11 mouse cellular contexts compared by ENCODE assay signal in the genomic region with DNA sequence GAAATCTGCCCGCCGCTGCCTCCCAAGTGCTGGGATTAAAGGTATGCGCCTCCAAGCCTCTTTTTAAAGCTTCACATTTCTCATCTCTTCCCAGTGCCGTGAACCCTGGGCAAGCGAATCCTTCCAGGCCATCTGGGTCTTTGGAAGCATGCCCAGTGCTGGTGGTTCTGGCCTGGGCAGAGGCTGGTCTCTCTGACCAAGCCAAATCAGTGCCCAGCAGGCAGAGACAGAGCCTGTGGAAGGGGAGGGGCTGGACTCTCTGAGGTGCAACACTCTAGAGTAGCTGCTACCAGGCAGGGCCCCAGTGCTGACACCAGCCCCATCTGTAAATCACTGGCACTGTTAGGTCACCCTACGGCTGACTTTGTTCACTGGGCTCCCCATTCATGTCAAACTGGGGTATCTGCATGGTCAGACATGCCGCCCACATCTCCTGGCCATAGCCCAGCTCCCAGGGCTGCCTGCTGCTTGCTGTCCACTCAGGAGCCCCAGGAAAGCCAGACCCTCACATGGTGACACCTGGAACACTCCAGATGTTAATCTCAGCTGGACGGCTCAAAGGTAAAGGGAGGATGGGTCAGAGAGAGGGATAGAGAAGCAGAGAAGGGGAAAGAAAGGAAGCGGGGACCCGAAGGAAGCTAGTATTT.
DNase-seq lines count a peak whose midpoint lies in the region; ATAC-seq lines count a peak whose summit lies in the region.
"Had no signal": no experiment of that assay in that cellular context is flagged by ENCODE, and none has a peak within 500 bp of the region (broad histone marks: within the 10 kb centered on the region; RNA-seq: fewer than 3 reads in every experiment).

No protein-coding gene starts in this region.

- H3K4me2 ChIP-seq in forebrain, embryonic 15.5 days (replicated peaks) = no peak overlapping the region
- H3K4me2 ChIP-seq: liver, embryonic 11.5 days had no signal

- WGBS in forebrain, embryonic 15.5 days = 60% methylated on average over 10 of the region's 10 CpGs

- no peaks in the 10 kb centered on the region for H3K27me3 ChIP-seq in forebrain, embryonic 15.5 days

- no peak overlapping the region for H3K9ac ChIP-seq in forebrain, embryonic 15.5 days (replicated peaks)

- H3K36me3 ChIP-seq in forebrain, embryonic 15.5 days = no peaks in the 10 kb centered on the region

- peak; percentile 61; the same call in 1 of the 2 replicates for ATAC-seq in forebrain, embryonic 15.5 days (replicated peaks)
- ATAC-seq in inflammation-experienced regulatory T-cells, adult 6 months = no peak

- H3K4me3 ChIP-seq in forebrain, embryonic 15.5 days = no peak overlapping the region
- H3K4me3 ChIP-seq: megakaryocyte, embryonic 14.5 days had no signal

- H3K4me1 ChIP-seq in forebrain, embryonic 15.5 days = peaks cover 28% of the 10 kb centered on the region

- DNase-seq in gastrocnemius, postnatal 10 days = peak; percentile 42
- DNase-seq in gastrocnemius, adult 8-10 months (ENCODE audit: low spot score in 2 of 2) = no peak
- peak; percentile 31 for DNase-seq in right cerebral cortex, postnatal 4 days
- DNase-seq in right cerebral cortex, postnatal 36 days (ENCODE audit: low spot score in 2 of 2) = no peak
- no peak for DNase-seq in frontal cortex, postnatal 14 days (ENCODE audit: low spot score in 2 of 2)
- no peak for DNase-seq in frontal cortex, postnatal 25 days (ENCODE audit: low spot score in 2 of 2)
- DNase-seq: heart, adult 11 months had no signal

- H3K27ac ChIP-seq in forebrain, embryonic 15.5 days (replicated peaks) = no peak overlapping the region

- no peaks in the 10 kb centered on the region for H3K9me3 ChIP-seq in forebrain, embryonic 15.5 days

Comparison
In these comparisons a context has a peak if more than half of its experiments do, and no peak if none do; other contexts are left out.
1. DNase-seq: peak in gastrocnemius, postnatal 10 days (single experiment) and right cerebral cortex, postnatal 4 days (single experiment); none in gastrocnemius, adult 8-10 months (0 of 2), right cerebral cortex, postnatal 36 days (0 of 2), frontal cortex, postnatal 14 days (0 of 2) and frontal cortex, postnatal 25 days (0 of 2).